Mouse (Mus musculus): ENCODE measurements at regions not wholly inside any gene's neighbourhood (a gene's known extent, or its start where the extent isn't known, plus 50 kb on each side); places are given as distances from the start of the nearest gene placed in this dataset.

GRCm38 (mm10) chr14:98747159-98747775 lies 246.9 kb downstream of the Rpl36a-ps1 start:
- DNase-seq (ENCODE audit: low spot score in 2 of 2): no peak

GRCm38 (mm10) chr14:98730375-98730774 lies 263.7 kb downstream of the Rpl36a-ps1 start:
- no peak for DNase-seq (ENCODE audit: low spot score in 2 of 2)

GRCm38 (mm10) chr14:98728863-98729262 lies 265.3 kb downstream of the Rpl36a-ps1 start:
- DNase-seq (ENCODE audit: low spot score in 2 of 2): no peak

GRCm38 (mm10) chr14:98722481-98722880 lies 271.6 kb downstream of the Rpl36a-ps1 start:
- no peak for DNase-seq (ENCODE audit: low spot score in 2 of 2)

GRCm38 (mm10) chr14:98721033-98721432 lies 273.1 kb downstream of the Rpl36a-ps1 start:
- DNase-seq (ENCODE audit: low spot score in 2 of 2): no peak

- DNase-seq (ENCODE audit: low spot score in 2 of 2): no peak
Observed at GRCm38 (mm10) chr14:98708045-98708444, 286.1 kb downstream of the Rpl36a-ps1 start.

GRCm38 (mm10) chr14:98707574-98707973 lies 286.5 kb downstream of the Rpl36a-ps1 start:
- DNase-seq (ENCODE audit: low spot score in 2 of 2): no peak

- no peak for DNase-seq (ENCODE audit: low spot score in 2 of 2)
Observed at GRCm38 (mm10) chr14:98703289-98703688, 290.8 kb downstream of the Rpl36a-ps1 start.

- no peak for DNase-seq (ENCODE audit: low spot score in 2 of 2)
Observed at GRCm38 (mm10) chr14:98656533-98656932, 337.6 kb downstream of the Rpl36a-ps1 start.

GRCm38 (mm10) chr14:98654191-98654809 lies 339.8 kb downstream of the Rpl36a-ps1 start:
- DNase-seq (ENCODE audit: low spot score in 2 of 2): no peak

- DNase-seq (ENCODE audit: low spot score in 2 of 2): no peak
Observed at GRCm38 (mm10) chr14:98651221-98651620, 342.9 kb downstream of the Rpl36a-ps1 start.

GRCm38 (mm10) chr14:98650520-98650919 lies 343.6 kb downstream of the Rpl36a-ps1 start:
- DNase-seq (ENCODE audit: low spot score in 2 of 2): no peak

GRCm38 (mm10) chr14:98647614-98648013 lies 346.5 kb downstream of the Rpl36a-ps1 start:
- no peak for DNase-seq (ENCODE audit: low spot score in 2 of 2)

GRCm38 (mm10) chr14:98643756-98644155 lies 350.4 kb downstream of the Rpl36a-ps1 start:
- no peak for DNase-seq (ENCODE audit: low spot score in 2 of 2)

GRCm38 (mm10) chr14:98642661-98643331 lies 351.3 kb downstream of the Rpl36a-ps1 start:
- no peak for DNase-seq (ENCODE audit: low spot score in 2 of 2)

GRCm38 (mm10) chr14:98629026-98629425 lies 365.1 kb downstream of the Rpl36a-ps1 start:
- DNase-seq (ENCODE audit: low spot score in 2 of 2): no peak

GRCm38 (mm10) chr14:98626476-98626875 lies 367.6 kb downstream of the Rpl36a-ps1 start:
- no peak for DNase-seq (ENCODE audit: low spot score in 2 of 2)

- no peak for DNase-seq (ENCODE audit: low spot score in 2 of 2)
Observed at GRCm38 (mm10) chr14:98625867-98626266, 368.3 kb downstream of the Rpl36a-ps1 start.

GRCm38 (mm10) chr14:98605772-98606171 lies 388.3 kb downstream of the Rpl36a-ps1 start:
- DNase-seq (ENCODE audit: low spot score in 2 of 2): no peak

- no peak for DNase-seq (ENCODE audit: low spot score in 2 of 2)
Observed at GRCm38 (mm10) chr14:98596252-98596651, 397.9 kb downstream of the Rpl36a-ps1 start.

GRCm38 (mm10) chr14:98589846-98590245 lies 404.3 kb downstream of the Rpl36a-ps1 start:
- peak; percentile 24 to 28 for DNase-seq (ENCODE audit: low spot score in 2 of 2)

GRCm38 (mm10) chr14:98571644-98572043 lies 402.1 kb upstream of the Dach1 start:
- no peak for DNase-seq (ENCODE audit: low spot score in 2 of 2)

GRCm38 (mm10) chr14:98562002-98562401 lies 392.4 kb upstream of the Dach1 start:
- no peak for DNase-seq (ENCODE audit: low spot score in 2 of 2)

All from urinary bladder, postnatal 36 days (tissue).